Mouse (Mus musculus) forebrain, postnatal 0 days (tissue): ENCODE measurements around the gene Frmd4b. TPM values are rescaled to one million over a fixed set of nuclear protein-coding genes. Genes with fewer than 3 reads are reported as not detected.

Experiments
- ATAC-seq: fragments of 200-750 bp; cut with Nextera tagmentation; 2 replicates; pipeline ENCODE4 v1.8.0; 2017; ENCODE audit warnings: mild to moderate bottlenecking, moderate library complexity
- DNase-seq: peaks from one replicate; pipeline ENCODE4 v3.0.0-alpha.2; 2015
- H3K27ac ChIP-seq: fragments of 300-500 bp; sonication (generic); 2 replicates; pipeline ENCODE4 v1.5.1; 2014; ENCODE audit warnings: low read depth, mild to moderate bottlenecking, antibody characterized with exemption, low read length, moderate library complexity, mixed read lengths
- H3K27me3 ChIP-seq: fragments of 300-500 bp; sonication (generic); 2 replicates; pipeline ENCODE4 v1.6.1; 2014; ENCODE audit warnings: mild to moderate bottlenecking, low read length, mixed read lengths; ENCODE audit not compliant: insufficient read depth
- H3K36me3 ChIP-seq: fragments of 300-500 bp; sonication (generic); 2 replicates; pipeline ENCODE4 v1.6.1; 2014; ENCODE audit warnings: mild to moderate bottlenecking, moderate library complexity; ENCODE audit not compliant: insufficient read depth
- H3K4me1 ChIP-seq: fragments of 300-500 bp; sonication (generic); 2 replicates; pipeline ENCODE4 v1.6.1; 2014; ENCODE audit warnings: antibody characterized with exemption; ENCODE audit not compliant: insufficient read depth
- H3K4me2 ChIP-seq: fragments of 300-500 bp; sonication (generic); 2 replicates; pipeline ENCODE4 v1.6.1; 2014; ENCODE audit warnings: low read depth, mild to moderate bottlenecking, moderate library complexity
- H3K4me3 ChIP-seq: fragments of 300-500 bp; sonication (generic); 2 replicates; pipeline ENCODE4 v1.5.1; 2014; ENCODE audit warnings: low read depth, low read length, mixed read lengths
- H3K9ac ChIP-seq: fragments of 300-500 bp; sonication (generic); 2 replicates; pipeline ENCODE4 v1.6.1; 2014; ENCODE audit warnings: mild to moderate bottlenecking
- H3K9me3 ChIP-seq: fragments of 300-500 bp; sonication (generic); 2 replicates; pipeline ENCODE4 v1.6.1; 2016; ENCODE audit warnings: low read length
- CTCF ChIP-seq: sonication (generic); IDR thresholded peaks from 2 replicates; pipeline ENCODE4 v1.5.1; 2016; ENCODE audit warnings: antibody characterized with exemption, control low read depth, low read depth
- WGBS: fragments of 180-500 bp; shearing (Covaris S2); extraction: QIAGEN DNeasy Blood & Tissue Kit; methylation state at CpG from one replicate; pipeline ENCODE4 v1.1.7; 2014; 5-methylcytosine and 5-hydroxymethylcytosine counted together
- polyA plus RNA-seq: library from polyadenylated mRNA; unstranded; fragments of >200 nt; fragmentation: Nextera tagmentation; extraction: Ambion mirVana; gene quantifications from 2 replicates; pipeline ENCODE4 v1.2.1, GENCODE M21; 2015
- total RNA-seq: library from RNA; depleted of rRNA; stranded (reverse); fragments of >200 nt; gene quantifications from 2 replicates; pipeline ENCODE4 v1.2.3, GENCODE M21; 2014

The Frmd4b gene
- total and polyA plus RNA-seq, 2 experiments from 2014 or later: 17.0 to 43.7 TPM

DNA sequence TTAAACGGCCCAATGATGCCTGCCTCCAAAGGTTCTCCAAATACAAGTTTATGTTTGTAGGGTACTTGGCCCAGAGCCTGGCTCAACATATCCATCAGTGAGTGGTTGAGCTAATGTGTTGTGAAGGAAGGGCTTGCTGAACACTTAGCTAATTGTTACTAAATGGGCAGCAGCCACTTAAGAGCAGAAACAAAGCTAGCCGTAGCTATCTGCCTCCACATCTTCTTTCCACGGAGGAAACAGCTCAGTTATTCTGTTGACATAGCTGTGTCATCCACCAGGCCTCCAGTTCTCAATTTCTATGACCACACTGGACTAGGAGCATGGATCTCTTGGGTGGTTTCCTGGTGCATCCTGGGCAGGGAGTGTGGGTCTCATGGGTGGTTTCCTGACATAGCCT is 302.0 kb downstream of the Frmd4b start:
- no peak for TF ChIP-seq CTCF
- Histone ChIP-seq H3K4me1 (peaks cover 5% of the 10 kb centered on the region; the same call in 1 of the 2 replicates), H3K27ac (no peak overlapping the region), H3K36me3 (no peaks in the 10 kb centered on the region), H3K4me3 (no peak overlapping the region), H3K9me3 (no peaks in the 10 kb centered on the region), H3K9ac (no peak overlapping the region), H3K27me3 (no peaks in the 10 kb centered on the region), H3K4me2 (no peak overlapping the region)
- 60% methylated on average over 3 of the region's 3 CpGs for WGBS
- ATAC-seq (no peak), DNase-seq (no peak)

- Histone ChIP-seq H3K4me3 (peak overlapping the region; percentile 27), H3K36me3 (no peaks in the 10 kb centered on the region), H3K27ac (no peak overlapping the region), H3K9ac (peak overlapping the region; percentile 15; the same call in 1 of the 2 replicates), H3K4me1 (peaks cover 5% of the 10 kb centered on the region; the same call in 1 of the 2 replicates), H3K4me2 (peak overlapping the region; percentile 47), H3K27me3 (no peaks in the 10 kb centered on the region), H3K9me3 (no peaks in the 10 kb centered on the region)
- peak; percentile 18; the same call in 1 of the 2 replicates for ATAC-seq
- no peak for DNase-seq
- TF ChIP-seq CTCF: no peak
- 14% methylated on average over 3 of the region's 3 CpGs for WGBS
These were observed 304.8 kb downstream of the Frmd4b start for GRCm38 (mm10) chr6:97312545-97312939.

DNA sequence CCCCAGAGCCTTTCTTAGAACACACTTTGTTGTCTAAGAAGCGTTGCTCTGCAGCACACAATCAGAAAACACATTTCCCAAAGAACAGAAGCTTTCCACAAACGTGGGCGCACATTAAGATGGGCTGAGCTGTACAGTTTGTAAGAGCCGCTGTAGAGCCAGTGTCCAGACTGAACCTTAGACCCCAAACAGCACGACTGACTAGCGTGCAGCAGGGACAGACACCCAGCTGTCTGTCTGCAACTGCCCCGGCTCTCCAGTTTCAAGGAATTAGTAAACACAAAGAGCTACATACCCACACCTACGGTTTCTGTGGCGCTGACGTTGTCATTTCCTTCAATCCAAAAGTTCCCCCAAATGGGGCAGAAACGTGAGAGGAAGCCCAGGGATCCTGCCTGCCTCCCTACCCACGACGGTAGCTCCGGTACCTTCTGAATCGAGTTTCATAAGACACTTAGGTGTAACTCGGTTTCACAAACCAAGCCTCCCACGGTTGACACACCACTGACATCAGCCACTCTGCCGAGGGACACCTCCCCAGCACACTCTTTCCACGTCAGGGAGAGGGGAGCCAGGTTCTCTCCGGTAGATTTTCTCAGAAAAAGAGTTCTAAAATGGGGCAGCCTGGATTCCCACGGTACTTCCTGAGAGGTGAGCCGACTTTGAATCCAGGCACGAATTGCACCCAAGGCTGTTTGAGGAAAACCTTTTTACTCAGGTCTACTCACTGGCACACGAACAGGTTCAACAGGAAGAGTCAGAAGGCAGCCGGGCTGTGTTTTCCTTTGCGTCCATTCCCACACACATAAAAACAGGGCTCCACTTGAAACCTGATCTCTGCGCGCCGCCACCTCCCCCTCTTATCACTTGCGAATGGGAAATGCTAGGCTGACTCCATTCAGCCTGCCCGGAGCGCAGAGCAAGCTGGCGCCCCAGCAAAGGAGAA is 305.5 kb downstream of the Frmd4b start:
- Histone ChIP-seq H3K4me3 (peak overlapping the region; percentile 27), H3K4me1 (peaks cover 5% of the 10 kb centered on the region; the same call in 1 of the 2 replicates), H3K36me3 (no peaks in the 10 kb centered on the region), H3K9me3 (no peaks in the 10 kb centered on the region), H3K27me3 (no peaks in the 10 kb centered on the region), H3K27ac (no peak overlapping the region), H3K9ac (peak overlapping the region; percentile 15; the same call in 1 of the 2 replicates), H3K4me2 (peak overlapping the region; percentile 47)
- 7% methylated on average over 33 of the region's 33 CpGs for WGBS
- DNase-seq (peak; percentile 33), ATAC-seq (peak; percentile 53; the same call in 1 of the 2 replicates)
- no peak for TF ChIP-seq CTCF

- H3K4me1 ChIP-seq: peaks cover 5% of the 10 kb centered on the region; the same call in 1 of the 2 replicates
- H3K9ac ChIP-seq: peak overlapping the region; percentile 1; the same call in 1 of the 2 replicates
- no peak for DNase-seq
- 66% methylated on average over 7 of the region's 7 CpGs for WGBS
- peak overlapping the region; percentile 47; the same call in 1 of the 2 replicates for H3K4me2 ChIP-seq
- ATAC-seq: no peak
- H3K27ac ChIP-seq: no peak overlapping the region
- H3K9me3 ChIP-seq: no peaks in the 10 kb centered on the region
- TF ChIP-seq CTCF: no peak
- no peak overlapping the region for H3K4me3 ChIP-seq
- no peaks in the 10 kb centered on the region for H3K27me3 ChIP-seq
- no peaks in the 10 kb centered on the region for H3K36me3 ChIP-seq
These were observed 306.4 kb downstream of the Frmd4b start for GRCm38 (mm10) chr6:97310901-97311331.

- DNase-seq (no peak), ATAC-seq (no peak)
- Histone ChIP-seq H3K9me3 (no peaks in the 10 kb centered on the region), H3K27me3 (no peaks in the 10 kb centered on the region), H3K36me3 (peaks cover 8% of the 10 kb centered on the region; the same call in 1 of the 2 replicates), H3K27ac (no peak overlapping the region), H3K4me3 (no peak overlapping the region), H3K4me2 (no peak overlapping the region), H3K4me1 (peaks cover 5% of the 10 kb centered on the region; the same call in 1 of the 2 replicates), H3K9ac (no peak overlapping the region)
- TF ChIP-seq CTCF: no peak
- WGBS: 58% methylated on average over 6 of the region's 6 CpGs
These were observed 308.2 kb downstream of the Frmd4b start for GRCm38 (mm10) chr6:97309161-97309560.

- Histone ChIP-seq H3K4me1 (peaks cover 5% of the 10 kb centered on the region; the same call in 1 of the 2 replicates), H3K9ac (no peak overlapping the region), H3K36me3 (peaks cover 8% of the 10 kb centered on the region; the same call in 1 of the 2 replicates), H3K27ac (no peak overlapping the region), H3K9me3 (no peaks in the 10 kb centered on the region), H3K4me3 (no peak overlapping the region), H3K4me2 (no peak overlapping the region), H3K27me3 (no peaks in the 10 kb centered on the region)
- WGBS: 92% methylated on average over 6 of the region's 6 CpGs
- DNase-seq (no peak), ATAC-seq (no peak)
- TF ChIP-seq CTCF: no peak
These were observed 308.8 kb downstream of the Frmd4b start for GRCm38 (mm10) chr6:97308562-97308961.

DNA sequence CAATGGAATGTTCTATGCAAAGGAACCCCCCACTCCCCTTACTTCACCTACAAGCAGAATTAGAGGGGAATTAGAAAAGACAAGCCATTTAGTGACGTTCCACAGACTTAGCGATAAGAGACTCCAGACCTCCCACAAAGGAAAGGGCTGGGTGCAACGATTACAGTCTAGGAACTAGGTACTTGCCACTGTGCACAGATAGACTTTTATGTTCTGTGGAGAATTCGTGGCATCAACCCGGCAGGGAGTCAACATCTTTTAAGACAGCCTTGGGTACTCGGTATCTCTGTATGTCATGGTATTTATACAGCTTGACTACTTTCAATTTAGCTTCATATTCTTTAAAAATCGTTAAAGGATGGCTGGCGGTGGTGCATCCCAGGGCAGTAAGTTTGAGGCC is 310.1 kb downstream of the Frmd4b start:
- H3K9me3 ChIP-seq: no peaks in the 10 kb centered on the region
- peaks cover 8% of the 10 kb centered on the region; the same call in 1 of the 2 replicates for H3K36me3 ChIP-seq
- ATAC-seq (no peak), DNase-seq (no peak)
- H3K4me3 ChIP-seq: no peak overlapping the region
- H3K4me1 ChIP-seq: peaks cover 2% of the 10 kb centered on the region; the same call in 1 of the 2 replicates
- 73% methylated on average over 8 of the region's 8 CpGs for WGBS
- no peak overlapping the region for H3K9ac ChIP-seq
- no peak overlapping the region for H3K4me2 ChIP-seq
- H3K27ac ChIP-seq: no peak overlapping the region
- no peaks in the 10 kb centered on the region for H3K27me3 ChIP-seq
- no peak for TF ChIP-seq CTCF
